Mouse (Mus musculus): Measurements from ENCODE around the gene E2f4. TPM values are rescaled to one million over a fixed set of nuclear protein-coding genes. Genes with fewer than 3 reads are reported as not detected.

E2f4 gene
- polyA plus RNA-seq (2017; shearing (Covaris generic)) = 10 to 100 TPM; 49.1 to 64.7 TPM

DNA sequence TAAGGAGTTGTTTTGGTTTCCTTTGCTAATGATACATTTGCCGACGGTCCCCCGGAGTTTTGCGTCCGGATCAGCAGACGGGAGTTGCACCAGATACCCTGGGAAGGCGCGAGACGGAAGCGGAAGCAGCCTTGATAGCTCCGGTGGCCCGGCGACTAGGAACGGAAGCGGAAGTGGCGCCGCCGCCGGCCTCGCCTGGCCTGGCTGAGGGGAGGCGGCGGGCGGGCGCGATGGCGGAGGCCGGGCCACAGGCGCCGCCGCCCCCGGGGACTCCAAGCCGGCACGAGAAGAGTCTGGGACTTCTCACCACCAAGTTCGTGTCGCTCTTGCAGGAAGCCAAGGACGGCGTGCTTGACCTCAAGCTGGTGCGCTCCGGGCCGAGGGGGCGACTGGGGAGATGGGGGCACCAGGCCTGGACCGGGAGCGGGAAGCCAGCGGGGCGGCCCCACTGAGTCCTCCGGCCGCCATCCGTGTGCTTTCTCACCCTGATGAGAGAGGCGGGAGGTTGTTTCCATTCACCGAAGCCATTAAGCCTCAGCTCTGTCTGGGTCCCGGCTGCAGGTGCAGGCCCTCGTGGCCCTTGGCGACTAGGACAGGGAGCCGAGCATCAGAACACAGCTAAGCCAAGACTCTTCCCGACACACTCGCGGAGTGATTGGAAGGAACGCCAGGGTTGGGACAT is at the start of gene E2f4:
Gene E2f4, plus strand, starts transcription at position 153 of the 682 bp plus-strand sequence.
- peak; percentile 99 for ATAC-seq

DNA sequence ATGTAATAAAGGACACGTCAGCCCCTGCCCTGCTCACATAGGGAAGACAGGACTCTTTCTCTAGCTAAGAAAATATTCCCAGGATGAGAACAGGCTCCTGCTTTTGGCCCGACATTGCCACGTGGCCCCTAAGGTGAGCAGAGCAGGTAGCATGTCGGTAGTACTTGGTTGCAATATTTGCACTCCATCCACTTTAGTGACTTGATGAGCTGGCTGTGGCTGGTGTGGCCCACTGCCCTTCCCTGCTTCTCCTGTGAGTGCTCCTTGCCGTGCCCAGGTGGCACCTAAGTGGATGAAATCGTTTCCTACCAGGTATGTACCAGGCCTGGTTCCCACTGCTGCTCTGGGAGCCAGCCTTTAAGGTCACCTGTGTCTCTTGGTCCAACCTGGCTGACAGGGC is 45.5 kb upstream of the E2f4 start:
- ATAC-seq = no peak

DNA sequence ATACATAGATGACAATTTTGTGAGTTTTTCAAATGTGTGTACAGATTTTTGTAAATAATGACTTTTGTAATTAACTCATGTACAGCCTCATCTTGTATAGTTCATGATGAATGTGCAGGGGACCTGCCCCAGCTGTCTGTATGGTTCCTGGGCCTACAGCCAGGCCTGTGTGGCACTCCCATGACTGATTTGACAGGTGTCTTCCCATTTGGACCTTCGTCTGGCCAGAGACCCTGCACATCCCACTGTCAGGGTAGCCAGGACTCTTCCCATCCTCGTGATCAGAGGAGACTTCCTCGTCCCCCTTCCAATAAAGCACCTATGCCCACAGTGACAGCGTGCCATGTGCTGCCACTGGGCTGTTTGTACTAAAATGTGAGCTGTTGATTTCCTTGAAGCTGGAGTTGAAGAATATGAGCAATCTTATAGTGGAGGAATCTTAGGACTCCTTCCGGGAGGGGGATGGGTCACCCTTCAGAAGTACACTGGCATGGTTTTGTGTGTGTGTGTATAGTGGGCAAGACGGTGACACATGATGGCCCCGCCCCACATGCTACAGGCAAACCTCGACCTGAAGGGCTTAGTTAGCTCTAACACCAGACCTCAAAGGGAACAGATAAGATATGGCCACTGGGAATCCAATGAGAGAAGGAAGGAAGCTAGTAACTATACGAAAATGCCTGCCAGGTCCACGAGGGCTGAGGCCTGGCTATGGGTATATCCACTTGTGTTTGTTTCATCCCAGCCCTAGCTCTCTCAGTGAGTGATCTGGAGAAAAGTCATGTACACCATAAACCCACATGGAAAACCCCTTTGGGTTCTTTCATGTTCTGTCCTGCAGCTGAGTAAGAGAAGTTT is 44.6 kb upstream of the E2f4 start:
- no peak for ATAC-seq

DNA sequence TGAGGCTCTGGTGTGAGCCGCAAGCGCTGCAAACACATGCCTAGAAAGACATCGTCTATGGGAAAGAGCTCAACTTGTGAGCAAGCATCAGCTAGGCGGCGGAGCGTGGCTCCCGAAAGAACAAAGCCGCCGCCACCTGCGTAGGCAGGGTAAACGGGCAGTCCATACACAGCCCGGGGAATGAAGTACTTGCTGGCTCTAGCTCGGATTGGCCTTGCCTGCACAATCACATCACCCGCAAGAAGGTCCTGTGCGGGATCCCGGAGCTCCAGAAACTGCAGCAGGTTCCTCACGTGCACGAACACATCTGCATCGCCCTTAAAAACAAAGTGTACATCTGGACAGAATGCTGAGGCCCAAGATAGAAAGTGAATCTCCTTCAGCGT is 43.7 kb upstream of the E2f4 start:
- no peak for ATAC-seq

DNA sequence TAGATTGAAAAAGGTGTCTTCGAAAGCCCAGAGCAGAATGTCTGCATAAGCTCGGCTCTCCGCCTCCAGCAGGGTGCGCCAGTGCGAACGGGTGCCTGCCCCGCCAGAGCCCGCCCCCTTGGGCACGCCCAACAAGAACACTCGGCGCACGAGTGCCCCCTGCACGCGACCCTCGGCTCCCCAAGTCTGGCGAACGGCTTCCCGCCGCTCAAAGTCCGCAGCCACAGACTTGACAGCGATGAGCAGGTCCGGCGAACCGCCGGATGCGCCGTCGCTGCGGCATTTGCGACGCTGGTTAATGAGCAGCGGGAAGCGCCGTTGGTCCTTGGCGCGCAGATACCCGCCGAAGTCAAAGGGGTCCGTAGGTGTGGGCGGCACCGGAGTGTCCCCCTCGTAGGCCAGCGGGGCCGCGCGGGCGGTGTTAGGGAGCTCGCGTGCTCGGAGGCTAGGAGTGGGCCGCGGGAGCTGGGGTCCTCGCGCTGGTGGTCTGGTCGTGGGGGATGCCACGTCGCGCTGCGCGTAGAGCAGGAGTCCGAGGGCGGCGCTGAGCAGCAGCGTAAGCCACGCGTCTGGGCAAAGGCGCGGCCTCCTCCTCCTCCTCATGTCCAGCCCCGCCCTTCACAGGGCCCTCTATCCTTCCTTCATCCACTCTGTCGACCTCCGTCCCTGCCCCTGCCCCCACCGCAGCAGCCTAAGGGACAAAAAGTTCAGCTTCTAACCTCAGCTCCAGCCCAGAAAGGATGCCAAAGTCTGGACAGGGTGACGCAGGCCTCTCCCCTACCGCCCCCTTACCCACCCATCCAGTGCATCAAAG is 43.1 kb upstream of the E2f4 start:
- ATAC-seq = peak; percentile 81

DNA sequence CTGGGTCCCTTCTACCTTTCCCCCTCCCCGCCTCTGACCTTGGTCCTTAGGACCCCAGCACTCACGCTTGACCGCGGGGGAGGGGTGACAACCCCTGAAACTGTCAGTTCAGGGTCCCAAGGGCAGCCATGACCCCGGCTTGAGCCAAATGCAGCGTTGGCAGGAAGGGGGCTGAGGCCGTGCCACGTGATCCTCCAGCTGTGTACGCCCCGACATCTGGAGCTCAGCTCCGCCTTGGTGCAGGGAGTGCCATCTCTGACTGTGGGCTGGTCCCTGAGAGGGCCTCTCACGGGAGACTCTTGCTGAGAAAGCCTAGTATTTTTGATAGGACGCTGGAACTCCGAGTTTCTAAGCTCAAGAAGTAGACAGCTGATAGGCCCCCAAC is 42.5 kb upstream of the E2f4 start, which contains the start of gene B3gnt9:
Gene B3gnt9, minus strand, starts transcription at position 188 of the 385 bp plus-strand sequence.
- peak; percentile 38 for ATAC-seq

DNA sequence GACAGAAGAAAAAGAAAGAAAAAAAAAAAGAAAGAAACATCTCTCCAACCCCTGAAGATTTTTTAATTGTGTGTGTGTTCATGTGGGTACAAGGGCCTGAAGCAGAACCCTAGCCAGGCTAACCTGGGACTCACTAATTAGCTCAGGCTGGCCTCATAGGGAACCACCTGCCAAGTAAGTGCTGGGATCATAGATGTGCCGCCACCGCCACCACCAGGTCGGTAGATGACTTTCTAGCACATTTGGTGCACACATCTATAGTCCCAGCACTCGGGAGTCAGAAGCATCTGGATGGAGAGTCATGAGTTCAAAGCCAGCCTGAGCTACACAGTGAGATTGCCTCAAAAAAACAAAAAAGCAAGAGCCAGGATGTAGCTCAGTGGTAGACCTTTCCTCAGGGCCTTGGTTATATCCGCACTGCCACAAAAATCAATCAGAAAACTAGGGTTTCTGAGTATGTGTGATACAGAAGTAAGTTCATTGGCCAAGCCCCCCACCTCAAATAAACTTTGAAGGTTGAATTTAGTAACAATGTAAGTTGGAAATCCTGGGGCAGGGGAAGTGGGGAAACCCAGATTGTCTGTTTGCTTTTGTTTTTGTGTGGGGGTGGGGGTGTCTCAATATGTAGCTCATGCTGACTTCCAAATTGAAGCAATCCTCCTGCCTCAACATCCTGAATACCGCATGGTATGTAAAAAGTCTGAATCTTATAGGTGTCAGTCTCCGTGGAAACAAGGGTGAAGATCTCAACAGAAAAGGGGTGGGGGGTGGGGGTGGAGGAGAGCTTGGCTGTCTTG is 39.9 kb upstream of the E2f4 start:
- ATAC-seq = no peak

DNA sequence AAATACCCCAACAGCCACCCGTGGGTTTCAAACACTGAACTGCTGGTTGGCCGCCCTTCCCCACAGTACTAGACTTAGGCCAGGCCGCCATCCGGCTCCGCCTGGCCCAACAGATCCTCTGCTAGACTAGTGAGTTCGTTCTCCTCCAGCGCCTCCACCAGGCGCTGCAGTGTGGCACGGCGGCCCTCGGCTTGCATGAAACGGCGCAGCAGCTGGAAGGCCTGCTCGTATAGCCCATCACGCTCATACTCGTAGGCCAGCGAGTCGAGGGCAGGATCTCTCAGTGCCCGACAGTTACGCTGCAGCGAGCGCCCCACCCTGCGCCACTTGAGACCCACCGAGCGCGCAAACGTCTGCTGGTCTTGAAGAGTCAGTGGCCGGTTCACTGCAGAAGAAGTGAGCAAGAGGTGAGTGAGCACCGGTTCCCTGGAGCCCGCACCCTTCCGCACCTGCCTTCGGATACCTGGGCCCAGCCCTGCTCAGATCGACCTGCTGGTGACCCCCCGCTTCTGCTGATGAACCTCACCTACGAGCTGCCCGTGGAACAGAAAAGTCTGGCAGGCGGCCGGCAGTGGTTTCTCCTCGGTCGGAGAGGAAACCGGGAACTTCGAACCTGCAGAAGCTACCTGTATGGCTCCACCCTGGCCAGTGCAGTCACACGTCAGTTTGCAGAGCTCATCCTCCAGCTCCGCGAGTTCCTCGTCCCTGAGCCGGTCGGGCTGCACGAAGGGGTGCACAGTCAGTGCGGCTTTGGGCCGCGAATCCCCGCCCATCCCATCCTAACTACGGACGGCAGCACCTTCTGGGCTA is 38.3 kb upstream of the E2f4 start:
- no peak for ATAC-seq

DNA sequence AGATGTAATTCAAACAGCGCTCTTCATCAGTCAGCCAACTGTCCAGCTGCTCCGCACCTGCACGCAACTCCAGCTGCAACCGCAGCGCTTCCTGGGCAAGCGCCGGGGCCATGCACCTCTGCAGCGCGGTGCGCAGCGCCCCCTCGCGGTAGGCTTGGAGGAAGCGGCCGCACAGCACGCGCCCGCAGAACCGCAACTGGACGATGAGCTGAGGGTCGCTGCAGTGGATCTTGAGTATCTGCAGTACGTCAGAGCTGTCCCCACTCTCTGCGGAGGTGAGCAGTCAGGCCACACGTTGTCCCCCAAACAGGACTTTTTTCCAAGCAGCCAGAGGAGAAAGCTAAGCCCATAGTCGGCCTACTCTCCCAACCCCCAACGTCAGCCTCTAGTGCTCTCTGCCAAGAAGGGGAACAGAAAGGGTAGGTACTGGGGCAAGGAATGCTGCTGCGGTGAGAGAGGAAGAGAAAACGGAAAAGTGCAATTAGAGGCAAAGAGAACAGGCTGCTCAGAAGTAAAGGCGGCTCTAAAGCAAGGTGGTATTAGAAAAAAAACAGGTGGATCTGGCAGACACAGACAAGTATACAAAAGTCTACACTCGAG is 37.6 kb upstream of the E2f4 start:
- ATAC-seq = no peak

DNA sequence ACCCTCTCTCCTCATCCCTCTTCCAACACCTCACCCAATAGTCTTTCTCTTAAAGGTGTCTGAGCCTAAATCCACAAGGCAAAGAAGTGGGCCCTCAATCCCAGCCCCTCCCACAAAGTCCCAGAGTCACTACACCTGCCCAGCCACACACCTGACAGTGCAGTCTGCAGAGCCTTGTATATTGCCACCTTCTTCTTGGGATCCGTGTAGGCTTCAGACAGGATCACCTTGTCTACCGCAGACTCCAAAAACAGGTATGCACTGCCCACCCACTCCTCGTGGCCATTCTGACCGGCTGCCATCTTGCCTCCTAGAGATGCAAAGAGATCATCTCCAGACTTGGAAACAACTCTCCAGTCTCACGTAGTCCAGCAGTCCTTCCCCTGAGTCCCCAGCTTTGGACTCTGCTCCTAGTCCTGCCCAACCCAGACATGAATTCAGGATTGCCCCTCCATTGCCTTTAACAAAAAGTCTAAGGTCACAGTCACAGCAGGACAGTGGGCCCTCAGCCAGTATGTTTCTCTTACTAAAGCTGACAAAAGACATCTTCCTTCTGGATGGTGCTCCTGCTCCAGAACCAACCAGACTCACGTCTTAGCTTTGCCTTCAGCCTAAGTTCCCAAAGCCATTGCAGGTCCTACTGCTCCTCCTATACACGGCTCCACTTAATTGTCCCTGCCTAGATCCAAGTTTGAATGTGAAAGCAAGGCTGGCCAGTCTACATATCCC is 36.9 kb upstream of the E2f4 start:
- ATAC-seq = no peak

DNA sequence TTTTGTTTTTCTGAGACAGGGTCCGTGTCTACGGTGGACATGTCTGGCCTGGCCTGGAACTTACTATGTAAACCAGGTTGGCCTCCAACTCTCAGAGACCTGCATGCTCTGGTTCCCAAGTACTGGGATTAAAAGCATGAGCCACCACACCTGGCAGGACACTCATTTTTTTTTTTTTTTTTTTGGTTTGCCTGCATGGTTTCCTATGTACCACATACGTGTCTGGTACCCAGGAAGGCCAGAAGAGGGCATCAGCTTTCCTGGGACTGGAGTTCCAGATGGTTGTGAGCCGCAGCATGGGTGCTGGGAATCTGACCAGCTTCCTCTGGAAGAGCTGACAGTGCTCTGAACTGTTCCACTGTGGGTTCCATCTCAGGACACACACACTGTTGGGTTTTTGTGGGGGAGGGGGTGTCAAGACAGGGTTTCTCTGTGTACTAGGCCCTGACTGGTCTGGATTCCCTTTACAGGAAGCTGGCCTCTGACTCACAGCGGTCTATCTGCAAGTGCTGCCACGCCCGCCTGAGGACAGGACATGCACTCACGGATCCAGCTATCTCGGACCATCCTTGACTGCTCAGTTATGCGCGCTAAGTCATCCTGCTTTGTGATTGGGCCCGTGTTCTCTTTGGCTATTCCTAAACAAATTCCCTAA is 36.0 kb upstream of the E2f4 start:
- ATAC-seq = no peak

DNA sequence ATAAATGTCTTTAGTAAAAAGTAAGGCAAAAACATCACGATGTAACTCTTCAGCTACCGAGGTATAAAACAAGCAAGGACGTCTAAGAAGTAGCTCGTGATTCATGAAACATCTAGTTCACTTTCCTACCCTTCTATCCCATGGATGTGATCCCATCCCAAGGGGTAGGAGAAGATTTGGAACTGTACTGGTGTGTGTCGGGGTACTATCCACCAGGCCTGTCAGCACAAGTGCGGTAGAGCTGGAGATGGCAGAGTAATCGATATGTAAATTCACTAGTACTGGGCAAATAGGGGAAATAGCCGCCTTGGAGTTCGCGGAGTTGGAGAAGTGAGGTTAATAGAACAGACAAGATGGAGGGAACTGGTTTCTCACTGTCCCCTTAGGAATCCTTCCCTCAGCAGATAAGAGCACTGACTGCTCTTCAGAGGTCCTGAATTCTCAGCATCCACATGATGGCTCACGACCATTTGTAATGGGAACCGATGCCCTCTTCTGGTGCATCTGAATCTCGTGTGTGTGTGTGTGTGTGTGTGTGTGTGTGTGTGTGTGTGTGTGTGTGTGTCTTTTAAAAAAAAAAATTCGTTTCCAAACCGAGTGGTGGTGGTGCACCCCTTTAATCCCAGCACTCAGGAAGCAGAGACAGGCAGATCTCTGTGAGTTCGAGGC is 34.1 kb upstream of the E2f4 start:
- no peak for ATAC-seq

DNA sequence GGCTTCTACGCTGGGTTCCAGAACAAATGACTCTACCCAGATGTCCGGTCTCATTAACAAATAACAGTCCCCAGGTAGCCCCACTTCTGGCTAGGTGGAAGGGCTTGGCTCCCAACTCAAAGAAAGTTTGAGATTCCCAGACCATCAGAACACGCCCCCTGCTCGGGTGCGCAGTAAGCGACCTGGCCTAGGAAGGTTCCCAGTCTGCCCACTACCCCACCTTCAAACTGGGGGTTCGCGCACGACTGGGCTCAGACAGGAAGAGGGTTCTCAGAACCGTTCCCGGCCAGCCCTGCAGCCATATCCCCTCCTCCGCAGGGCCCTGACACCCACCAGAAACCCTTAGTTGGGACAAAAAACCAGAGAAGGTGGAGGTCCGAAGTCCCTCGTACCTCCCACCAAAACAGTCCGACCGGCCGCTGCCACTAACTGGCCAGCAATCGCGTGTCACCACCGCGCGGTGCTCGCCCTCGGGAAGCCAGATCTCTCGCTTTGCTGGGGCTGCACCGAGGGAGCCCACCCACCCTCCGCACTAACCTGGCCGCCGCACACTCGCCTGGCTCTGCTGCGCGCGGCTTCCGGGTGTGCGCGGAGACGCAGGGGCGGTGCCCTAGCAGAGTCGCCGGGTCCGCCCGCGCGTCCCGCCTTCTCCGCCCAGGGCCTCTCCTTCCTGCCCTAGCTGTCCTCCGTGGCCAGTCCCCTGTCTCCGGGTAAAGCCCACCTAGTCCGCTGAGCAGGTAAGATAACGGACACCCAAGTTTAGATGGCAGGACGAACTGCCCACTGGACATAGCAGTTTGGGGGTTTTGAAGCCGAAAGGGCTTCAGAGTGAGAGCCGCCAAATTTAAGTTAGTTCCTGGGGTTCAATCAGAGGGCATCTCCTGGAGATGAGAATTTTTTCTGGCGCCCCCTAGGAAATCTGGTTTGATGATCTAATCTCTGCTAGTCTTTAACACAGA is 33.2 kb upstream of the E2f4 start, which contains the start of the genes Tradd and Fbxl8:
Gene Tradd, minus strand, starts transcription at position 586 of the 959 bp plus-strand sequence.
Gene Fbxl8, plus strand, starts transcription at position 625 of the 959 bp plus-strand sequence.
- ATAC-seq = peak; percentile 60

DNA sequence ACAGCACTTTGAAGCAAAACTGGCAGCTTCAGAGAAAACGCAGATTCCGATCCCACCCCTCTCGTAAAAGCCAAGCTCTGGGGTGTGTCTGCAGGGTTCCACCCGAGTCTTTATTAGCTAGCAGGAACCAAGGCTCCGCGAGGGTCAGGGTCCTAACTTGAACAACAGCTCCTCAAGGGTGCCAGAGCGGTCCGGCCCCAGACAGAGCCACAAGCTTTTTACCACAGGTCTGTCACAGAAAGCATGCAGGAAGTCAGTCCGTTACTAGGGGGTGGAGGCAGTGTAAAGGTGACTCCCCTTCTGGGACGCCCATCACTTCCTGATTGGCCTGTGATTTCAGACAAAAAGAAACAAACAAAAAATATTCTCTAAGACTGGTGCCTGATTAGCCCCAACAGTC is 32.3 kb upstream of the E2f4 start:
- peak; percentile 81 for ATAC-seq

DNA sequence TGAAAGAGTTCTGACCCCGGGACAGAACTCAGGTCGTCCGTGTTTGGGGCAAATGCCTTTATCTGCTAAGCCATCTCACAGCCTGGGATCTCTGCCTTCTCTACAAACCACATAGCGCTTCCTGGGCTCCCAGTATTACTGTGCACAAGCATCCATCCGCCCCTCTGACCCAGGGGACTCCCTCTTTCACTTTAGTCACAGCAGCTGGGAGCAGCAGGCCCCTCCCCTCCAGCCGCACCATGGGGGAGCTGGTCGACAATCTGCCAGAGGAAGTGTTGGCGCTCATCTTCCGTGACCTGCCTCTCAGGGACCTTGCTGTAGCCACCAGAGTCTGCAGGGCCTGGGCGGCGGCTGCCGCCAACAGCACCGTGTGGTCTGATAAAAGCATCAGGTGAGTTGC is 30.7 kb upstream of the E2f4 start:
- ATAC-seq = peak; percentile 52

DNA sequence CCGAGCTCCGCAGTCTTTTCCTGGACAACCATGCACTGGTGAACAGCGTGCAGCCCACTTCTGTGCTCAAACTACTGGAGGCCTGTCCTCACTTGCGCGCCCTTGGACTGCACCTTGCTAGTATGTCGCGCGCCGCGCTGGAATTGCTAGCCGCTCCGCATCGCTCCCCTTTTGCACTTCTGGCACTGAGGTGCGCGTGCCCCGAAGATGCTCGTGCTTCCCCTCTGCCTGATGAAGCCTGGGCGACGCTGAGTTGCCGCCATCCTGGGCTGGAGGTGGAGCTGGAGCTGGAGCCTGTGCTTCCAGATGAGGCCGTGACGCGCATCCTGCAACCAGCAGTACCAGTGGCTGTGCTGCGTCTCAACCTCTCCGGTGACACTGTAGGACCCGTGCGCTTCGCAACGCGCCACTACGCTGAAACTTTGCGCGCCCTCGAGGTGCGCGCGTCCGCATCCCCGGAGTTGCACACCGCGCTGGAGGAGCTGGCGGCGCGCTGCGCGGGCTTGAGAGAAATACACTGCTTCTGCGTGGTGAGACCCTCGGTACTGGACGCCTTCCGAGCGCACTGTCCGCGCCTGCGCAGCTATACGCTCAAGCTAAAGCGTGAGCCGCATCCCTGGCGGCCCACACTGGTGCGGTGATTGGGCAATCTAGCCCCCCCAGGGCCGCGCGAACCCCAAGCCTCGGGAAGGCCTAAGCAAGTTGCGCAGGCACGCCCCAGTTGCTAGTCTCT is 29.0 kb upstream of the E2f4 start:
- no peak for ATAC-seq

DNA sequence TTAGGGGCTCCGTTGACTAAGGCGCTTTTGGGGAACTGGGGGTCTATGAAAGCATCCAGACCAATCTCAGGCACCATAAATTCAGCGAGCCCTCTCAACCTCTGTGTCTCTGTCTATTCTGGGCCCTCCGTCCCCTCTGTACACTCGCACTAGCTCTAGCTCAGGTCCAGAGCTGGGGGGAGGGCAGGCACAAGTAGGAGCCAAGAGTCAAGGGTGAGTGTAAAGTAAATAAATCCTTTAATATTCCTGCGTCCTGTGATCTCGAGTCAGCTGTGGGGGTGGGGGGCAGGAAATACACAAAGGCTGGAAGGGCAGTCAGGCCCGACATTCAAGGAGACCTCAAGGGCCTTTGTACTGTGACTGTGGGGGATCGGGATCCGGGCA is 28.4 kb upstream of the E2f4 start:
- no peak for ATAC-seq
